Mouse (Mus musculus): ENCODE measurements at regions not wholly inside any gene's neighbourhood (a gene's known extent, or its start where the extent isn't known, plus 50 kb on each side); places are given as distances from the start of the nearest gene placed in this dataset.

- no peak for TF ChIP-seq POLR2A (IDR thresholded peaks at IDR 0.05; ENCODE audit: low read depth, low read length)
- no peak for TF ChIP-seq CTCF (IDR thresholded peaks at IDR 0.05; ENCODE audit: extremely low read depth, insufficient read depth, insufficient read length, insufficient replicate concordance)
These were observed 133.9 kb upstream of the Tas2r119 start for GRCm38 (mm10) chr15:32043207-32043606.
